Mouse (Mus musculus) liver, adult 2 months (tissue): ENCODE results near the gene Syngap1. TPM values are rescaled to one million over a fixed set of nuclear protein-coding genes. Genes with fewer than 3 reads are reported as not detected.
A peak's percentile ranks its signal among the peaks of the same experiment; 100 is the strongest.

Source experiments
- DNase-seq: peaks from one replicate; pipeline ENCODE4 v3.0.0-alpha.2; 2011; ENCODE audit warnings: low read depth, low spot score; ENCODE audit errors: extremely low read depth
- H3K27ac ChIP-seq: fragments of 200-500 bp; replicated peaks from 2 replicates; pipeline ENCODE4 v1.5.1; 2012; ENCODE audit warnings: low read depth, mild to moderate bottlenecking, control low read depth, inconsistent platforms, low read length; ENCODE audit not compliant: insufficient read depth
- H3K27me3 ChIP-seq: fragments of 200-500 bp; 2 replicates; pipeline ENCODE4 v1.6.1; 2012; ENCODE audit warnings: mild to moderate bottlenecking, moderate library complexity, low read length, inconsistent platforms; ENCODE audit not compliant: control insufficient read depth, insufficient read depth
- H3K36me3 ChIP-seq: fragments of 200-500 bp; 2 replicates; pipeline ENCODE4 v1.6.1; 2012; ENCODE audit warnings: low read length, inconsistent platforms; ENCODE audit not compliant: control insufficient read depth, insufficient read depth
- H3K4me1 ChIP-seq: fragments of 200-500 bp; 2 replicates; pipeline ENCODE4 v1.6.1; 2011; ENCODE audit warnings: low read length; ENCODE audit not compliant: control insufficient read depth, insufficient read depth
- H3K4me3 ChIP-seq: fragments of 200-500 bp; 2 replicates; pipeline ENCODE4 v1.5.1; 2011; ENCODE audit warnings: low read depth, mild to moderate bottlenecking, control low read depth, low read length, moderate library complexity; ENCODE audit not compliant: insufficient read depth
- H3K79me2 ChIP-seq: fragments of 200-500 bp; 2 replicates; pipeline ENCODE4 v1.6.1; 2012; ENCODE audit warnings: inconsistent platforms, mild to moderate bottlenecking, low read length, moderate library complexity; ENCODE audit not compliant: control insufficient read depth, insufficient read depth
- H3K9ac ChIP-seq: fragments of 200-500 bp; 2 replicates; pipeline ENCODE4 v1.6.1; 2012; ENCODE audit warnings: low read depth, mild to moderate bottlenecking, control low read depth, inconsistent platforms, low read length
- CTCF ChIP-seq: fragments of 200-500 bp; IDR thresholded peaks from 2 replicates; pipeline ENCODE4 v1.5.1; 2011; ENCODE audit warnings: low read depth, low read length, control low read depth
- POLR2A ChIP-seq: fragments of 200-500 bp; IDR thresholded peaks from 2 replicates; pipeline ENCODE4 v1.6.1; 2011; ENCODE audit warnings: low read length, control low read depth; ENCODE audit not compliant: insufficient read depth; ENCODE audit errors: extremely low read depth
- WGBS: fragments of 180-500 bp; shearing (Covaris S2); methylation state at CpG from one replicate; pipeline ENCODE4 v1.1.7; 2018; 5-methylcytosine and 5-hydroxymethylcytosine counted together
- polyA plus RNA-seq: library from polyadenylated mRNA; depleted of rRNA; stranded (reverse); fragments of >200 nt; gene quantifications from 2 replicates; pipeline ENCODE4 v1.2.3, GENCODE M21; 2012
- total RNA-seq: library from RNA; depleted of rRNA; stranded (reverse); fragments of >200 nt; gene quantifications from 2 replicates; pipeline ENCODE4 v1.2.3, GENCODE M21; 2014

Syngap1 gene
- total and polyA plus RNA-seq, 2 experiments: 0.92 to 2.3 TPM

DNA sequence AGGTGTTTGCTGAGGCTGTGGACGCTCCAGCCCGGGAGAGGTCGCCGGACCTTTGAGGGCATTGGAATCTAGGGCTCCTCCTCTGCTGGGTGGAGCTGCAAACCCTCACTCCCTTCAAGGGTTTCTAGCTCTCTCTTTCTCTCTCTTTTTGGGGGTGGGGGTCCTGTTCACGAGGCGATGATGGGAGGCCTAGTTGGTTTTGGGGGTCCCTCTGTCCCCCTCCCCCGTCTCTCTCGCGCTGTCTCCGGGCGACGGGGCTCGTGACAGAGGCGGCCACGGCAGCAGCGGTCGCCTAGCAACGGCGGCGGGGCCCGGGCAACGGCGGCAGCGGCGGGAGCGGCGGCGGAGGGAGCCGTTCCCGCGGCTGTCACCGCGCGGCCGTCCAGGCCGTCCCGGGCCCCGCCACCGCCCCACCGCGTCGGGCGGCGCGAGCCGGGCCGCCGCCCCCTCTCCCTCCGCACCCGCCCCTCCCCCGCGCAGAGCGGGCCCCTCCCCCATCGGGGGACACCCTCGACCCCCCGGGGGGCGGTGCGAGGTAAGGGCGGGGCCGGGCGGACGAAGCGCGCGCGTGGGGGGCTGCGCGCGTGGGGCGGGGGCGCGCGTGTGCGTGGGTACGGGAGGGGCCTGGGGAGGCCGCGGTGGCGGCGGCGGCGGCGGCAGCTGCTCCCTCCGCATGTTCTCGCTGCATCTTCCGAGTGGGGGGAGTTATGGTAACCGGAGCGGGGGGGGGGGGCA lies 7.4 kb downstream of the Syngap1 start:
- no peak overlapping the region for H3K27ac ChIP-seq
- no peaks in the 10 kb centered on the region for H3K27me3 ChIP-seq
- H3K4me1 ChIP-seq: peaks cover 4% of the 10 kb centered on the region; the same call in 1 of the 2 replicates
- no peaks in the 10 kb centered on the region for H3K79me2 ChIP-seq
- H3K9ac ChIP-seq: peak overlapping the region; percentile 74
- no peaks in the 10 kb centered on the region for H3K36me3 ChIP-seq
- no peak for DNase-seq
- TF ChIP-seq POLR2A: no peak
- TF ChIP-seq CTCF: peak; percentile 22; the same call in 1 of the 2 replicates
- peak overlapping the region; percentile 84 for H3K4me3 ChIP-seq
- 1% methylated on average over 56 of the region's 87 CpGs for WGBS

DNA sequence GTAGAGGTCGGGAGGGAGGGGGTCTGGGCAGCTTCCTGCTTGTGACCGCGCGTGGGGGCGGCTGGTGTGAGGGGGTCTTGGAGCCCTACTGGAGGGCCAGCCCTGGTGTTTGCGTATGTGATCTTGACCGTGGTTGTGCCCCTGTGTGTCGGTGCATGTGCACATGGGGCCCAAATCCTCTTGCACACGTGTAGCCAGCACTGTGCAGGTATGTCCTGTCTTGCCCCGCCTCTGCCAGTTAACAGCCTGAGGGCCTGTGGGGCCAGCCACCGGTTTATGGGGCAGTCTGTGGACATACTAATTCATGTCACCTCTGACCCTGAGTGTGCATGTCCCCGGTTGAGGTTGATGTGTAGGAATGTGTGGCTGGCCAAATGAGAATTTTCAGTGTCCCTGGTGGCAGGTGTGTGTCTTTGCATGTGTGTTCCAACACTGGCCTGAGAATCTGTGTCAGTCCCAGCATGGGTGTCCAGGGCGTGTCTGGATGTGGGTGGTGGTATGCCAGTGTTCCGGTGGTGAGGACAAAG lies 8.1 kb downstream of the Syngap1 start:
- H3K4me3 ChIP-seq: no peak overlapping the region; the same call in 1 of the 2 replicates
- 34% methylated on average over 14 of the region's 14 CpGs for WGBS
- DNase-seq: no peak
- H3K4me1 ChIP-seq: peaks cover 4% of the 10 kb centered on the region; the same call in 1 of the 2 replicates
- no peak overlapping the region for H3K9ac ChIP-seq
- H3K27me3 ChIP-seq: no peaks in the 10 kb centered on the region
- TF ChIP-seq CTCF: peak; percentile 14; the same call in 1 of the 2 replicates
- no peak for TF ChIP-seq POLR2A
- no peaks in the 10 kb centered on the region for H3K36me3 ChIP-seq
- no peaks in the 10 kb centered on the region for H3K79me2 ChIP-seq
- H3K27ac ChIP-seq: no peak overlapping the region

DNA sequence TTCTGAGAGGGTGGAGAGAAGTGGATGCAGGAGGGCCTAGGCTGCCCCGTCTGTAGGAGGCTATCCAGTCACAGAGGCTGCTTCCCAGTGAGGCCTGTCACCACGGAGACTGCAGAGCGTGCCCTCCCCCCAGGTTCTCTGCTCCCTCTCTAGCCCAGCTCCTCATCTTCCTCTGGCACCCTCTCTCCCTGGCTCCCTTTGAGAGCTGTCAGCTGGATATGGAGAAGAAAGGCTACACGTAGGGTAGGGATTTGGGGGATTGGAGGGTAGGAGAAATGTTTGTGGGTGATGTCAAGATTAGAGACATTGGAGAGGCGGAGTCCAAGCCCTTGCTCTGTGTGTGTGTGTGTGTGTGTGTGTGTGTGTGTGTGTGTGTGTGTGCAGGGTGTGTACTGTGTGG lies 8.8 kb downstream of the Syngap1 start:
- H3K9ac ChIP-seq: no peak overlapping the region
- no peak overlapping the region for H3K27ac ChIP-seq
- no peak for TF ChIP-seq POLR2A
- TF ChIP-seq CTCF: no peak
- 76% methylated on average over 5 of the region's 5 CpGs for WGBS
- no peaks in the 10 kb centered on the region for H3K36me3 ChIP-seq
- H3K4me3 ChIP-seq: no peak overlapping the region
- H3K4me1 ChIP-seq: peaks cover 4% of the 10 kb centered on the region; the same call in 1 of the 2 replicates
- H3K79me2 ChIP-seq: no peaks in the 10 kb centered on the region
- DNase-seq: no peak
- no peaks in the 10 kb centered on the region for H3K27me3 ChIP-seq

- no peak for DNase-seq
- Histone ChIP-seq H3K27me3 (no peaks in the 10 kb centered on the region), H3K79me2 (no peaks in the 10 kb centered on the region), H3K27ac (no peak overlapping the region), H3K9ac (no peak overlapping the region), H3K4me1 (peaks cover 4% of the 10 kb centered on the region; the same call in 1 of the 2 replicates), H3K36me3 (no peaks in the 10 kb centered on the region), H3K4me3 (no peak overlapping the region)
- 47% methylated on average over 7 of the region's 7 CpGs for WGBS
- TF ChIP-seq POLR2A (no peak), CTCF (no peak)
Observed at GRCm38 (mm10) chr17:26950560-26951288, 9.7 kb downstream of the Syngap1 start.

GRCm38 (mm10) chr17:26951406-26951805 lies 10.4 kb downstream of the Syngap1 start:
- Histone ChIP-seq H3K36me3 (no peaks in the 10 kb centered on the region), H3K79me2 (no peaks in the 10 kb centered on the region), H3K4me1 (peaks cover 4% of the 10 kb centered on the region; the same call in 1 of the 2 replicates), H3K9ac (no peak overlapping the region), H3K4me3 (no peak overlapping the region), H3K27me3 (no peaks in the 10 kb centered on the region), H3K27ac (no peak overlapping the region)
- 16% methylated on average over 11 of the region's 11 CpGs for WGBS
- TF ChIP-seq POLR2A: no peak
- TF ChIP-seq CTCF: no peak
- no peak for DNase-seq
